In the genomic region with DNA sequence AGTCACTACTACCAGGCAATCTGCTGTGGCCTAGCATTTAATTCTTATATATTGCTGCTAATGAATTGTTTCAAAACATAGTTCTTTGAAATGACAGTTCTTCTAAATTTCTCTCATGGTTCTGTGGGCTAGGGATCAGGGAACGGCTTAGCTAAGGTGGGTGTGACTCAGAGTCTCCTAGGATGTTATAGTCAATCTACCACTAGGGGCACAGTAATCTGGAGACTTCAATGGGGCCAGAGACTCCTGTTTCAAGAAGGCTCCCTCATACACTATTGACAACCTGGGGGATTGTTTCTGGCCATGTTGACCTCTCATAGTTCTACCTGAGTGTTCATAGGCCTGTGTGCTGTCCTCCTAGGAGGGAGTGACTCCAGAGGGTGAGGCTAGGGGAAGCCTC, we compare ENCODE assay signal across 18 mouse cellular contexts. TPM values are rescaled to one million over a fixed set of nuclear protein-coding genes. Genes with fewer than 3 reads are reported as not detected.
DNase-seq lines count a peak whose midpoint lies in the region; ATAC-seq and TF ChIP-seq lines count a peak whose summit lies in the region.
"Had no signal": no experiment of that assay in that cellular context is flagged by ENCODE, and none has a peak within 500 bp of the region (broad histone marks: within the 10 kb centered on the region; RNA-seq: fewer than 3 reads in every experiment).

No protein-coding gene starts in this region.

- H3K9me3 ChIP-seq in intestine, embryonic 15.5 days: no peaks in the 10 kb centered on the region
- H3K9me3 ChIP-seq in intestine, embryonic 16.5 days (ENCODE audit: control insufficient read depth, low read length): no peaks in the 10 kb centered on the region
- H3K9me3 ChIP-seq in E14TG2a.4 (ENCODE audit: low read length): no peaks in the 10 kb centered on the region

- no peak overlapping the region for H3K4me3 ChIP-seq in intestine, embryonic 15.5 days (replicated peaks)
- H3K4me3 ChIP-seq in intestine, embryonic 16.5 days (ENCODE audit: low read length): no peak overlapping the region
- H3K4me3 ChIP-seq in E14TG2a.4 (replicated peaks; ENCODE audit: low read length): no peak overlapping the region
- H3K4me3 ChIP-seq: erythroblast, embryonic 14.5 days; myocyte had no signal

- 0 out of 2 replicates have a peak, but pooled peaks cover 7% of the 10 kb centered on the region for H3K4me1 ChIP-seq in intestine, embryonic 15.5 days (replicated peaks)
- H3K4me1 ChIP-seq in intestine, embryonic 16.5 days (ENCODE audit: control insufficient read depth, insufficient read depth, low read length): peaks cover 6% of the 10 kb centered on the region
- peaks cover 15% of the 10 kb centered on the region for H3K4me1 ChIP-seq in E14TG2a.4 (replicated peaks; ENCODE audit: low read depth, low read length)

- H3K27ac ChIP-seq in intestine, embryonic 15.5 days: no peak overlapping the region
- H3K27ac ChIP-seq in intestine, embryonic 16.5 days (ENCODE audit: low read length): no peak overlapping the region
- H3K27ac ChIP-seq: macrophage had no signal

- ATAC-seq in intestine, embryonic 15.5 days: peak; percentile 25; the same call in 1 of the 2 replicates
- no peak for ATAC-seq in intestine, embryonic 16.5 days
- ATAC-seq in inflammation-experienced regulatory T-cells, adult 6 months: peak; percentile 50
- ATAC-seq in erythroblast, adult 5-6 weeks (replicated peaks; ENCODE audit: low FRiP score, poor library complexity, severe bottlenecking): no peak

- H3K36me3 ChIP-seq in intestine, embryonic 15.5 days: no peaks in the 10 kb centered on the region
- no peaks in the 10 kb centered on the region for H3K36me3 ChIP-seq in intestine, embryonic 16.5 days (ENCODE audit: control insufficient read depth, insufficient read depth, low read length)
- no peaks in the 10 kb centered on the region for H3K36me3 ChIP-seq in E14TG2a.4 (ENCODE audit: insufficient read depth, low read length)

- peak; percentile 40 for DNase-seq in A20 (ENCODE audit: low read depth, low spot score)
- no peak for DNase-seq in spleen, postnatal 4 days (ENCODE audit: low spot score in 2 of 2)
- DNase-seq in layer of hippocampus, postnatal 36 days: no peak
- DNase-seq: adrenal gland, postnatal 25 days; cerebellum, adult 9-10 months; kidney, adult 11 months had no signal

- 35% methylated on average over 1 of the region's 1 CpGs for WGBS in intestine, embryonic 15.5 days
- 19% methylated on average over 1 of the region's 1 CpGs for WGBS in intestine, embryonic 16.5 days

- TF ChIP-seq CTCF in E14TG2a.4 (conservative IDR thresholded peaks at IDR 0.05; ENCODE audit: low read length): peak; percentile 41

- H3K4me2 ChIP-seq in intestine, embryonic 15.5 days (replicated peaks): no peak overlapping the region
- no peak overlapping the region for H3K4me2 ChIP-seq in intestine, embryonic 16.5 days (ENCODE audit: low read depth, low read length)

- H3K27me3 ChIP-seq in intestine, embryonic 15.5 days (replicated peaks): no peaks in the 10 kb centered on the region
- H3K27me3 ChIP-seq in intestine, embryonic 16.5 days (replicated peaks; ENCODE audit: control insufficient read depth, insufficient read depth, low read length): no peaks in the 10 kb centered on the region
- peaks cover 15% of the 10 kb centered on the region for H3K27me3 ChIP-seq in E14TG2a.4 (ENCODE audit: insufficient read depth, low read length)

- no peak overlapping the region for H3K9ac ChIP-seq in intestine, embryonic 15.5 days
- no peak overlapping the region for H3K9ac ChIP-seq in intestine, embryonic 16.5 days (ENCODE audit: low read depth, low read length)

RNA-seq across cellular contexts. Expression of a gene that starts 5.4 kb away (rescaled TPM):
- polyA plus RNA-seq in intestine, embryonic 15.5 days (2015; fragmentation: Nextera tagmentation; extraction: Ambion mirVana): 73.6 and 80.3 TPM in 2 replicates
- 85.2 and 89.2 TPM in 2 replicates for polyA plus RNA-seq in intestine, embryonic 16.5 days (2015; fragmentation: Nextera tagmentation; extraction: Ambion mirVana)
- polyA plus RNA-seq in inflammation-experienced regulatory T-cells, adult 6 months (2017; shearing (Covaris generic)): 100 to 1,000 TPM in 1 of 3 experiments, 10 to 100 TPM in 2; 76.4 to 107 (median 93.3) TPM
- total RNA-seq in erythroblast, adult 5-6 weeks (2015; ENCODE audit: low replicate concordance): 1.3 TPM in 2 replicates
- 3.5 and 10.6 TPM in 2 replicates for total RNA-seq in erythroblast, adult 5-6 weeks (2017; ENCODE audit: low replicate concordance)
- total RNA-seq in layer of hippocampus, postnatal 36 days (2021): 10 to 100 TPM; 68.5 to 70.7 TPM

RNA-seq across cellular contexts. Expression of a gene that starts 20.8 kb away (rescaled TPM):
- 15.1 and 15.4 TPM in 2 replicates for polyA plus RNA-seq in intestine, embryonic 15.5 days (2015; fragmentation: Nextera tagmentation; extraction: Ambion mirVana)
- polyA plus RNA-seq in intestine, embryonic 16.5 days (2015; fragmentation: Nextera tagmentation; extraction: Ambion mirVana): 12.5 and 13.6 TPM in 2 replicates
- polyA plus RNA-seq in inflammation-experienced regulatory T-cells, adult 6 months (2017; shearing (Covaris generic)): 10 to 100 TPM; 10.5 to 13.1 (median 12.8) TPM
- total RNA-seq in erythroblast, adult 5-6 weeks (2015; ENCODE audit: low replicate concordance): 30.7 and 36.4 TPM in 2 replicates
- total RNA-seq in erythroblast, adult 5-6 weeks (2017; ENCODE audit: low replicate concordance): 122 and 126 TPM in 2 replicates
- total RNA-seq in layer of hippocampus, postnatal 36 days (2021): 10 to 100 TPM; 10.6 to 11.7 TPM

RNA-seq across cellular contexts. Expression of a gene that starts 21.3 kb away (rescaled TPM):
- polyA plus RNA-seq in intestine, embryonic 15.5 days (2015; fragmentation: Nextera tagmentation; extraction: Ambion mirVana): 0.18 and 0.29 TPM in 2 replicates
- 0.17 and 0.27 TPM in 2 replicates for polyA plus RNA-seq in intestine, embryonic 16.5 days (2015; fragmentation: Nextera tagmentation; extraction: Ambion mirVana)
- polyA plus RNA-seq in inflammation-experienced regulatory T-cells, adult 6 months (2017; shearing (Covaris generic)): under 1 TPM in 1 of 3 experiments, not detected in 2; 0.11 TPM
- total RNA-seq in erythroblast, adult 5-6 weeks (2015; ENCODE audit: low replicate concordance): not detected in 2 replicates
- total RNA-seq in erythroblast, adult 5-6 weeks (2017; ENCODE audit: low replicate concordance): 0.14 TPM in 1 of 2 replicates, not detected in the other
- total RNA-seq in layer of hippocampus, postnatal 36 days (2021): under 1 TPM; 0.37 to 0.43 TPM
- total RNA-seq: gastrocnemius, adult 18-20 months had no signal
- polyA plus RNA-seq: erythroblast, embryonic 14.5 days; macrophage had no signal

RNA-seq across cellular contexts. Expression of a gene that starts 39.0 kb away (rescaled TPM):
- polyA plus RNA-seq in intestine, embryonic 15.5 days (2015; fragmentation: Nextera tagmentation; extraction: Ambion mirVana): 1.9 and 3.3 TPM in 2 replicates
- 4.1 and 5.7 TPM in 2 replicates for polyA plus RNA-seq in intestine, embryonic 16.5 days (2015; fragmentation: Nextera tagmentation; extraction: Ambion mirVana)
- not detected for polyA plus RNA-seq in inflammation-experienced regulatory T-cells, adult 6 months (2017; shearing (Covaris generic))
- total RNA-seq in erythroblast, adult 5-6 weeks (2015; ENCODE audit: low replicate concordance): not detected in 2 replicates
- not detected in 2 replicates for total RNA-seq in erythroblast, adult 5-6 weeks (2017; ENCODE audit: low replicate concordance)
- total RNA-seq in layer of hippocampus, postnatal 36 days (2021): under 1 TPM; 0.42 to 0.96 TPM
- polyA plus RNA-seq: erythroblast, embryonic 14.5 days; macrophage had no signal

RNA-seq across cellular contexts. Expression of a gene that starts 45.3 kb away (rescaled TPM):
- polyA plus RNA-seq in intestine, embryonic 15.5 days (2015; fragmentation: Nextera tagmentation; extraction: Ambion mirVana): not detected in 2 replicates
- not detected in 2 replicates for polyA plus RNA-seq in intestine, embryonic 16.5 days (2015; fragmentation: Nextera tagmentation; extraction: Ambion mirVana)
- polyA plus RNA-seq in inflammation-experienced regulatory T-cells, adult 6 months (2017; shearing (Covaris generic)): not detected
- not detected in 2 replicates for total RNA-seq in erythroblast, adult 5-6 weeks (2015; ENCODE audit: low replicate concordance)
- total RNA-seq in erythroblast, adult 5-6 weeks (2017; ENCODE audit: low replicate concordance): not detected in 2 replicates
- not detected for total RNA-seq in layer of hippocampus, postnatal 36 days (2021)
- total RNA-seq: adrenal gland, postnatal 25 days; gastrocnemius, adult 18-20 months; layer of hippocampus, postnatal 14 days had no signal
- polyA plus RNA-seq: erythroblast, embryonic 14.5 days; heart, embryonic 14.5 days; macrophage; stomach, embryonic 16.5 days had no signal

Comparison
In these comparisons a context has a peak if more than half of its experiments do, and no peak if none do; other contexts are left out.
1. ATAC-seq: peak in intestine, embryonic 15.5 days (single experiment) and inflammation-experienced regulatory T-cells, adult 6 months (single experiment); none in intestine, embryonic 16.5 days (single experiment) and erythroblast, adult 5-6 weeks (single experiment).